ENCODE assay signal across 9 mouse cellular contexts in the genomic region with DNA sequence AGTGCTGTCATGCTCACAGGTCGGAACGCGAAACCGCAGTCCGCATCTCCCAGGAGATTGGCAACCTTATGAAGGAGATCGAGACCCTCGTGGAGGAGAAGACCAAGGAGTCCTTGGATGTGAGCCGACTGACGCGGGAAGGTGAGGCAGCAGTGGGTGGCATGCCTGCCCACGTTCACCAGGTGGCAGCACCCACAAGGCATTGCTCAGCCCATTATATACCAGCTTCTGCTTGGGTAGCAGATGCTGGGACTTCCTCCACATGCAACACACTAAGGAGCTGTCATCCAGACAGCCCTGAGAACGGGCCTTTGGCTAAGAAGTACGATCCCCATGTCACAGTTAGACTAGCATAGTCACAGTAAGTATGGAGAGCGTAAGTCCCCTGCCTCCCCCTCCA. TPM values are rescaled to one million over a fixed set of nuclear protein-coding genes. Genes with fewer than 3 reads are reported as not detected.
DNase-seq lines count a peak whose midpoint lies in the region; ATAC-seq and TF ChIP-seq lines count a peak whose summit lies in the region.
"Had no signal": no experiment of that assay in that cellular context is flagged by ENCODE, and none has a peak within 500 bp of the region (broad histone marks: within the 10 kb centered on the region; RNA-seq: fewer than 3 reads in every experiment).

No protein-coding gene starts in this region.

- DNase-seq in kidney, adult 2 months: peak; percentile 43
- peak; percentile 37 for DNase-seq in MEL (ENCODE audit: low read depth, low spot score)
- DNase-seq in frontal cortex, postnatal 14 days (ENCODE audit: low spot score in 2 of 2): peak; percentile 30 to 54
- DNase-seq in limb, embryonic 10.5 days (ENCODE audit: low spot score): no peak
- DNase-seq in cerebellum, adult 11 months: no peak

- TF ChIP-seq EP300 in MEL (IDR thresholded peaks at IDR 0.05; ENCODE audit: low read depth in 1 of 2, low read length in 2 of 2): no peak

- H3K9ac ChIP-seq in kidney, embryonic 14.5 days (ENCODE audit: low read depth, low read length): no peak overlapping the region
- H3K9ac ChIP-seq in MEL (ENCODE audit: control insufficient read depth, low read depth, low read length, poor library complexity, severe bottlenecking): no peak overlapping the region
- H3K9ac ChIP-seq: heart, embryonic 15.5 days had no signal

- no peaks in the 10 kb centered on the region for H3K27me3 ChIP-seq in kidney, adult 2 months (replicated peaks; ENCODE audit: control insufficient read depth, insufficient read depth, low read length)
- H3K27me3 ChIP-seq in kidney, embryonic 14.5 days (ENCODE audit: control insufficient read depth, insufficient read depth, low read length): no peaks in the 10 kb centered on the region
- no peaks in the 10 kb centered on the region for H3K27me3 ChIP-seq in MEL (ENCODE audit: control insufficient read depth in 1 of 2, insufficient read depth in 2 of 2, low read length in 2 of 2)
- no peaks in the 10 kb centered on the region for H3K27me3 ChIP-seq in limb, embryonic 10.5 days (ENCODE audit: low read depth, poor library complexity, severe bottlenecking)
- H3K27me3 ChIP-seq: heart, embryonic 15.5 days had no signal

- no peak overlapping the region for H3K27ac ChIP-seq in kidney, adult 2 months (ENCODE audit: insufficient read depth, low read depth, low read length)
- no peak overlapping the region for H3K27ac ChIP-seq in kidney, embryonic 14.5 days (ENCODE audit: low read depth, low read length)
- no peak overlapping the region for H3K27ac ChIP-seq in MEL (ENCODE audit: control insufficient read depth, low read depth, low read length)
- H3K27ac ChIP-seq in limb, embryonic 10.5 days: no peak overlapping the region
- H3K27ac ChIP-seq: heart, embryonic 15.5 days had no signal

- TF ChIP-seq CTCF in kidney, adult 2 months (conservative IDR thresholded peaks at IDR 0.05; ENCODE audit: insufficient read depth, insufficient read length, low read depth, low read length): peak; percentile 75
- peak; percentile 35 to 56 (median 55) for TF ChIP-seq CTCF in MEL (IDR thresholded peaks at IDR 0.05 in 2 of 3, conservative IDR thresholded peaks at IDR 0.05 in 1 of 3; ENCODE audit: control insufficient read depth in 1 of 3, insufficient read depth in 1 of 3, low read depth in 2 of 3, low read length in 3 of 3, poor library complexity in 1 of 3, severe bottlenecking in 1 of 3)

- no peak overlapping the region for H3K4me2 ChIP-seq in kidney, embryonic 14.5 days (replicated peaks; ENCODE audit: low read depth, low read length)
- H3K4me2 ChIP-seq: heart, embryonic 15.5 days had no signal

- 84% methylated on average over 14 of the region's 14 CpGs for WGBS in kidney, adult 2 months
- WGBS in kidney, embryonic 14.5 days: 92% methylated on average over 14 of the region's 14 CpGs
- 93% methylated on average over 14 of the region's 14 CpGs for WGBS in limb, embryonic 10.5 days

- ATAC-seq in kidney, embryonic 14.5 days (ENCODE audit: low FRiP score, low TSS enrichment): no peak
- peak; percentile 62 for ATAC-seq in megakaryocyte-erythroid progenitor cell, adult 5-6 weeks (replicated peaks; ENCODE audit: low FRiP score, low TSS enrichment, poor library complexity, severe bottlenecking)
- ATAC-seq in granulocyte monocyte progenitor cell, adult 5-6 weeks (replicated peaks; ENCODE audit: poor library complexity, severe bottlenecking): no peak

- H3K4me1 ChIP-seq in kidney, adult 2 months (ENCODE audit: control insufficient read depth, insufficient read depth, low read length): peaks cover 5% of the 10 kb centered on the region; the same call in 1 of the 2 replicates
- H3K4me1 ChIP-seq in kidney, embryonic 14.5 days (ENCODE audit: control insufficient read depth, insufficient read depth, low read length): no peaks in the 10 kb centered on the region
- no peaks in the 10 kb centered on the region; a peak in 2 of 4 replicates for H3K4me1 ChIP-seq in MEL (ENCODE audit: control insufficient read depth in 1 of 2, insufficient read depth in 2 of 2, low read length in 2 of 2)
- H3K4me1 ChIP-seq in limb, embryonic 10.5 days: 0 out of 2 replicates have a peak, but pooled peaks cover 4% of the 10 kb centered on the region

- H3K4me3 ChIP-seq in kidney, adult 2 months (ENCODE audit: insufficient read depth, low read depth, low read length): no peak overlapping the region
- H3K4me3 ChIP-seq in kidney, embryonic 14.5 days (ENCODE audit: low read length): no peak overlapping the region
- no peak overlapping the region for H3K4me3 ChIP-seq in MEL (ENCODE audit: control insufficient read depth in 1 of 2, insufficient read depth in 1 of 2, low read depth in 2 of 2, low read length in 2 of 2)
- no peak overlapping the region for H3K4me3 ChIP-seq in limb, embryonic 10.5 days
- H3K4me3 ChIP-seq: heart, embryonic 15.5 days had no signal

- no peaks in the 10 kb centered on the region for H3K9me3 ChIP-seq in kidney, embryonic 14.5 days (ENCODE audit: control insufficient read depth, low read length)
- H3K9me3 ChIP-seq in MEL (replicated peaks; ENCODE audit: insufficient read depth, low read length): no peaks in the 10 kb centered on the region
- no peaks in the 10 kb centered on the region for H3K9me3 ChIP-seq in limb, embryonic 10.5 days (replicated peaks)
- H3K9me3 ChIP-seq: heart, embryonic 15.5 days had no signal

- TF ChIP-seq RAD21 in MEL (IDR thresholded peaks at IDR 0.05; ENCODE audit: low read depth, low read length): peak; percentile 43

- TF ChIP-seq POLR2A in kidney, adult 2 months (IDR thresholded peaks at IDR 0.05; ENCODE audit: low read depth, low read length): no peak
- TF ChIP-seq POLR2A in MEL (IDR thresholded peaks at IDR 0.05; ENCODE audit: control insufficient read depth in 1 of 2, insufficient read depth in 1 of 2, low read depth in 1 of 2, low read length in 2 of 2, poor library complexity in 1 of 2): no peak

- H3K79me2 ChIP-seq in MEL (ENCODE audit: control insufficient read depth, insufficient read depth, low read length, poor library complexity): no peaks in the 10 kb centered on the region

- H3K36me3 ChIP-seq in kidney, adult 2 months (ENCODE audit: control insufficient read depth, insufficient read depth, low read length): no peaks in the 10 kb centered on the region
- H3K36me3 ChIP-seq in kidney, embryonic 14.5 days (ENCODE audit: control insufficient read depth, insufficient read depth, low read length): peaks cover 28% of the 10 kb centered on the region; the same call in 1 of the 2 replicates
- peaks cover 0 to 2% of the 10 kb centered on the region in 2 experiments; a peak in 2 of 4 replicates for H3K36me3 ChIP-seq in MEL (ENCODE audit: control insufficient read depth in 1 of 2, insufficient read depth in 2 of 2, low read length in 2 of 2)
- peaks cover 61% of the 10 kb centered on the region for H3K36me3 ChIP-seq in limb, embryonic 10.5 days

RNA-seq across cellular contexts. Expression of gene P3h1, which starts 8.9 kb away (rescaled TPM):
- polyA plus RNA-seq in kidney, adult 2 months (2012; rRNA removed): 16.0 and 18.0 TPM in 2 replicates
- 28.9 and 34.4 TPM in 2 replicates for polyA plus RNA-seq in kidney, embryonic 14.5 days (2014; fragmentation: Nextera tagmentation; extraction: Ambion mirVana)
- total RNA-seq in MEL (2012; rRNA removed): 12.9 and 15.7 TPM in 2 replicates
- polyA plus RNA-seq in MEL (2012; ENCODE audit: insufficient read depth in 1 of 2, insufficient read length in 2 of 2, low read depth in 1 of 2, low replicate concordance in 2 of 2, missing spikeins in 1 of 2): 10 to 100 TPM in 1 of 2 experiments, not detected in 1; 30.2 TPM
- 9.5 and 14.0 TPM in 2 replicates for total RNA-seq in megakaryocyte-erythroid progenitor cell, adult 5-6 weeks (2014; fragmentation: Nextera tagmentation)
- total RNA-seq in megakaryocyte-erythroid progenitor cell, adult 5-6 weeks (2017): 11.0 and 12.8 TPM in 2 replicates
- total RNA-seq in granulocyte monocyte progenitor cell, adult 5-6 weeks (2014; fragmentation: Nextera tagmentation): 14.0 and 14.7 TPM in 2 replicates
- 14.7 and 15.9 TPM in 2 replicates for total RNA-seq in granulocyte monocyte progenitor cell, adult 5-6 weeks (2017)
- polyA plus RNA-seq in limb, embryonic 10.5 days (2016; fragmentation: Nextera tagmentation; extraction: Ambion mirVana): 12.7 and 16.0 TPM in 2 replicates

RNA-seq across cellular contexts. Expression of gene AU022252, which starts 9.2 kb away (rescaled TPM):
- 9.9 and 11.8 TPM in 2 replicates for polyA plus RNA-seq in kidney, adult 2 months (2012; rRNA removed)
- polyA plus RNA-seq in kidney, embryonic 14.5 days (2014; fragmentation: Nextera tagmentation; extraction: Ambion mirVana): 33.6 and 37.6 TPM in 2 replicates
- 12.3 and 12.8 TPM in 2 replicates for total RNA-seq in MEL (2012; rRNA removed)
- polyA plus RNA-seq in MEL (2012; ENCODE audit: insufficient read depth in 1 of 2, insufficient read length in 2 of 2, low read depth in 1 of 2, low replicate concordance in 2 of 2, missing spikeins in 1 of 2): 10 to 100 TPM in 1 of 2 experiments, not detected in 1; 24.9 TPM
- total RNA-seq in megakaryocyte-erythroid progenitor cell, adult 5-6 weeks (2014; fragmentation: Nextera tagmentation): 9.7 and 17.1 TPM in 2 replicates
- total RNA-seq in megakaryocyte-erythroid progenitor cell, adult 5-6 weeks (2017): 6.2 and 18.2 TPM in 2 replicates
- total RNA-seq in granulocyte monocyte progenitor cell, adult 5-6 weeks (2014; fragmentation: Nextera tagmentation): 5.3 and 11.2 TPM in 2 replicates
- 9.3 and 23.6 TPM in 2 replicates for total RNA-seq in granulocyte monocyte progenitor cell, adult 5-6 weeks (2017)
- 38.1 and 43.3 TPM in 2 replicates for polyA plus RNA-seq in limb, embryonic 10.5 days (2016; fragmentation: Nextera tagmentation; extraction: Ambion mirVana)

RNA-seq across cellular contexts. Expression of gene Cldn19, which starts 13.6 kb away (rescaled TPM):
- 83.6 and 95.0 TPM in 2 replicates for polyA plus RNA-seq in kidney, adult 2 months (2012; rRNA removed)
- 5.9 and 10.4 TPM in 2 replicates for polyA plus RNA-seq in kidney, embryonic 14.5 days (2014; fragmentation: Nextera tagmentation; extraction: Ambion mirVana)
- total RNA-seq in MEL (2012; rRNA removed): not detected in 2 replicates
- not detected for polyA plus RNA-seq in MEL (2012; ENCODE audit: insufficient read depth in 1 of 2, insufficient read length in 2 of 2, low read depth in 1 of 2, low replicate concordance in 2 of 2, missing spikeins in 1 of 2)
- not detected in 2 replicates for total RNA-seq in megakaryocyte-erythroid progenitor cell, adult 5-6 weeks (2014; fragmentation: Nextera tagmentation)
- not detected in 2 replicates for total RNA-seq in megakaryocyte-erythroid progenitor cell, adult 5-6 weeks (2017)
- total RNA-seq in granulocyte monocyte progenitor cell, adult 5-6 weeks (2014; fragmentation: Nextera tagmentation): not detected in 2 replicates
- total RNA-seq in granulocyte monocyte progenitor cell, adult 5-6 weeks (2017): not detected in 2 replicates
- not detected in 2 replicates for polyA plus RNA-seq in limb, embryonic 10.5 days (2016; fragmentation: Nextera tagmentation; extraction: Ambion mirVana)
- polyA plus RNA-seq: heart, embryonic 15.5 days had no signal

RNA-seq across cellular contexts. Expression of gene Tmem269, which starts 23.6 kb away (rescaled TPM):
- 0.13 and 0.29 TPM in 2 replicates for polyA plus RNA-seq in kidney, adult 2 months (2012; rRNA removed)
- 0.16 TPM in 1 of 2 replicates, not detected in the other for polyA plus RNA-seq in kidney, embryonic 14.5 days (2014; fragmentation: Nextera tagmentation; extraction: Ambion mirVana)
- total RNA-seq in MEL (2012; rRNA removed): not detected in 2 replicates
- polyA plus RNA-seq in MEL (2012; ENCODE audit: insufficient read depth in 1 of 2, insufficient read length in 2 of 2, low read depth in 1 of 2, low replicate concordance in 2 of 2, missing spikeins in 1 of 2): under 1 TPM in 1 of 2 experiments, not detected in 1; 0.07 TPM
- total RNA-seq in megakaryocyte-erythroid progenitor cell, adult 5-6 weeks (2014; fragmentation: Nextera tagmentation): not detected in 2 replicates
- not detected in 2 replicates for total RNA-seq in megakaryocyte-erythroid progenitor cell, adult 5-6 weeks (2017)
- total RNA-seq in granulocyte monocyte progenitor cell, adult 5-6 weeks (2014; fragmentation: Nextera tagmentation): not detected in 2 replicates
- not detected in 2 replicates for total RNA-seq in granulocyte monocyte progenitor cell, adult 5-6 weeks (2017)
- not detected in 2 replicates for polyA plus RNA-seq in limb, embryonic 10.5 days (2016; fragmentation: Nextera tagmentation; extraction: Ambion mirVana)

RNA-seq across cellular contexts. Expression of gene Svbp, which starts 46.6 kb away (rescaled TPM):
- polyA plus RNA-seq in kidney, adult 2 months (2012; rRNA removed): 29.2 and 35.4 TPM in 2 replicates
- polyA plus RNA-seq in kidney, embryonic 14.5 days (2014; fragmentation: Nextera tagmentation; extraction: Ambion mirVana): 131 and 180 TPM in 2 replicates
- total RNA-seq in MEL (2012; rRNA removed): 63.7 and 64.7 TPM in 2 replicates
- 100 to 1,000 TPM in 1 of 2 experiments, not detected in 1; 131 TPM for polyA plus RNA-seq in MEL (2012; ENCODE audit: insufficient read depth in 1 of 2, insufficient read length in 2 of 2, low read depth in 1 of 2, low replicate concordance in 2 of 2, missing spikeins in 1 of 2)
- total RNA-seq in megakaryocyte-erythroid progenitor cell, adult 5-6 weeks (2014; fragmentation: Nextera tagmentation): 107 and 124 TPM in 2 replicates
- 47.7 and 52.9 TPM in 2 replicates for total RNA-seq in megakaryocyte-erythroid progenitor cell, adult 5-6 weeks (2017)
- 15.7 and 54.8 TPM in 2 replicates for total RNA-seq in granulocyte monocyte progenitor cell, adult 5-6 weeks (2014; fragmentation: Nextera tagmentation)
- total RNA-seq in granulocyte monocyte progenitor cell, adult 5-6 weeks (2017): 23.4 and 125 TPM in 2 replicates
- polyA plus RNA-seq in limb, embryonic 10.5 days (2016; fragmentation: Nextera tagmentation; extraction: Ambion mirVana): 115 and 133 TPM in 2 replicates

Comparison
In these comparisons a context has a peak if more than half of its experiments do, and no peak if none do; other contexts are left out.
1. DNase-seq: peak in kidney, adult 2 months (single experiment), MEL (single experiment) and frontal cortex, postnatal 14 days (2 of 2); none in limb, embryonic 10.5 days (single experiment) and cerebellum, adult 11 months (single experiment).